Mouse (Mus musculus) T-helper 2 cell (primary cell): ENCODE measurements around the gene Tex26.

Source experiments
- in situ Hi-C: fragments of 300-600 bp; cut with MboI, MseI; formaldehyde crosslinking; loops from one replicate; pipeline ENCODE4 v1.15.1; 2025; ENCODE audit warnings: high pct_unique_total_duplicates

Gene Tex26

DNA sequence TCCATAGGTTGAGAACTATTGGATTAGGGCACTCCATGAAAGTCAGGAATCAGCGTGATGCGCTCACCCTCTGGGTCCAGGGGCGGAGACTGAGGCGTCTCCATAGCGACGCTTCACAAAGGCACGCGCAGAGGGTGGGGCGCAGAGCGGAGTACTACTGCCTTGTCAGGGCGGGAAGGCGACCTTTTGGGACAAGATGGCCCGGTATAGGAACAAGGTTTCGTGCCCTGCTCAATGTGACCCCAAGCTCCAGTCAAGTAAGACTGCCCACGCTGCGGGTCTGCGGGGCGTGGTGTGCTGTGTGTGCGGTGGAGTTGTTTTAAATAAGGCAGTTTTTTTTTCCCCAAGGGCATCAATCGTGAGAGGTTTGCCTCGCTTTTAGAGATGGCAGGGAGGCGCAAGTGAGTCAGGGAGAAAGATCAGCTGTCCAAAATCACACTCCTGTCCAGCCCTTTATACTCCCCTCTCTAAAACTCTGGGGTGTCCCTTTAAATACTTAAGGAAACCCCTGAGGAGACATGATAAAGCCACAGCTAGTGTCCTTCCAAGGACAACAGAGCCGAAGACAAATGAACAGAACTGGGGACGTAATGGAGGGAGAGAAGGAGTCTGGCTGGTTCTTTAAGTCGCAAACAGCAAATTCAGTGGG, at the start of gene Tex26:
Gene Tex26 (plus strand): TSS at position 130 of the 649 bp plus-strand sequence.
- in situ Hi-C loops: no loop called here

DNA sequence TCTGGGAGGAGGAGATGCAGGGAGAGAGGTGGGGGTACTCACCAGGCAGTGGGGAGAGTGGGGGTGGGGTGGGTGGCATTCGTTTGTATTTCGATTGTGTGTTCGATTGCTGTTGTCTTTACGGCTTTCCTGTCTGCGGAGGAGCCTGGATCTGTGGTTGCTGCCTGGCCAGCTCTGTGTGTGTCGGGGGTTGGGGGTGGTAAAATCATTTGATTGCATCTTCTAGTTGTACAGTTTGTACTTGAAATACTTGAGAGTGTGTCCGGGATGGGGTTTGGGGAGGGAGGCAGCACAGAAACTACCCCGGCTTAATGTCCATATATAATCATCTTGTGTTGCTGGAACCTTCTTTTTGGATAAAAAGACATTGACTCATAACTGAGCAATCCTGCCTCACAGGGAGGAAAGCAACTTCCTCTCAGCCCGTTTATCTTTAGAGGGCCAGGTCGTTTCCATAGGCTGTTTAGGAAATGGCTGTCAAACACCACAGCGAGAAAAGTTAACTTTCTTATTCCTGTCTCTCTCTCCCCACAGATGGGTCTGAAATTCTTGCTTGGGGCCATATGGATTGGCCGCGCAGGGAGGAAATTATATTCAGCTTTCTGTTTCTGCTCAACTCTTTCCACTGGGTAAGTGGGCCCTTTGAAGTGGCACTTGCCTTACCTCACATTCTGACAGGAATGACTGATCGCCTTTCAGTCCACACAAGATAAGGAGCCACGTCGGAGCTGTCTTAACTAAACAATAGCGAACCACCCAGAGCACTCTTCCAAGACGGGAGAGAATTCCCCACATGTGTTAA, 47.7 kb upstream of the Tex26 start:
- in situ Hi-C loops: no loop called here

DNA sequence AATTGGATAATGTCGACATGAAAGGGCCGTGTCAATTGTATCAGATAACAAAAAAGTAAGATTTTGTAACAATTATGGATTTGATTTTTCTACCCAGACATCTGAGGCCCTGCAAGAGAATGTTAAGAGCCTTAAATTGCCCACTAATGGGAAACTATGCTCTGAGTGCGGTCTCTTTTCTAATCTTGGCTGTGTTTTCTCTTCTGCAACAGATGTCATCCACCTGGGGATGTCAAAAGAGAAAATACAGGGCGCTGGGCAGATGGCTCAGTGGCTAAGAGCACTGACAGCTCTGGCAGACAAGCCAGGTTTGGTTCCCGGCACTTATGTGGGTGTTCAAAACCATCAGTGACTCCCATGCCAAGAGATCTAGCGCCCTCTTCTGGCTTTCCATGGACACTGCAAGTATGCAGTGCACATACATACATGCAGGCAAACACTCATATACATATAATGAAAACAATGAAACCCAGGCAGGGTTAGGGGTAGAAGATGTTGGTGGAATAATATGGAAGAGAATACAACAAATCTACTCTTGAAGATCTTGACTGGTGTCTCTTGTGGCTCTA, 47.0 kb upstream of the Tex26 start:
- in situ Hi-C loops: no loop called here

DNA sequence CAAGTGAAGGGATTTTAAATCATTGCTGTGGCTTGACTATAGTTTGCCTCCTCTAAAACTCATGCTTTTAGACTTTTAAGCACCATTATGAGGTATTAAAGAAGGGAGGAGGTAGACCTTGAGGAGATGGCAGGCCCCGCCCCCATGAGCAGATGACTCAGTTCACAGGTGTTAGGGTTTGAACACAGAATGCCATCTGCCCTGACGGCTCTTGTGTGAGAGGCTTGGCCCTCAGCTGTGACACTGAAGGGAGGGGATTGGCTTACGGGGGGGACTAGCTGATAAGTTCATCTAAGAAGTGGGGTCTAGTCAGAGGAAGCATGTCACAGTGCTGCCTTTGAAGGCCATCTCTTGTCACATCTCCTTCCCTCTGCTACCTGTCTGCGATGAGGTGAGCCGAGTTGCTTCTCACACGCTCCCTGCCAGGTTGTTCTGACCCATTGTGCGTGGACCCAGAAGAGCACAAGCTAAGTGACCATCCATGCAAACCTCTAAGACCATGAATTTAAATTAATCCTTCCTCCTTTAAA, 37.9 kb upstream of the Tex26 start:
- in situ Hi-C loops: no loop called here

DNA sequence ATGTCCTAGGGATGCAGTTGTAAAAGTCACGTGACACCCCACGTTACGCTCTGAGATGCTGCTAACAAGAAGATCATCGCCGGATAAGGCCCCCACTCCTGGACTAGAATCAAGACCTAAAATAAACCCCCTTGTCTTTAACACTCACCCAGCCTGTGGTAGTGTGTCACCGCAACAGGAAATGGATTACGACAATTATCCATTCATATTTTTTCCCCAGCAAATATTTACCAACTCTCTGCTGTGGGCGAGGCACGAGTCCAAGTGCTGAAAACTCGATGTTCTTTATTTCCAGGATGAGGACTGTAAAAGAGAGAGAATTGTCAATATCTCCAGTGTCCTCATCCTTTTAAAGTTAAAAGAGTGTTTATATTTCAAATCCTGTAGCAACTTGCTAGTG, 37.4 kb upstream of the Tex26 start:
- in situ Hi-C loops: no loop called here

DNA sequence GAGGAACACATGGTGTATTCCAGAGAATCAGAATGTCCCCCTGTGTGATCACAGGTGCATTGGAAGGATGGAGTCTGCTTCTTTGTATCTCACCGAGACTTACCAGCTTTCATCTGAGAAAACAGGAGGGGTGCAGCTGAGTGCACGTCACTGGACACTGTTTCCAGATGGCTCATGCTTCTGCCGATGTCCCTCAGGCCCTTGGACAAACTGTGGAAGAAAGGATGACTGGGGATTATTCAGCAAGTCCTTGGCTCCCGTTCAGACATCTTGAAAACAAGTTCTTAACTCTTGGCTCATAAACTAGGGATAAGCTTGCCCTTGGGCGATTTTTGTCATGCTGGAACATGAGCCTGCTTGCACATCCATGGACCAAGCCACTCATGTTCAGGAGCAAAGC, 36.1 kb upstream of the Tex26 start:
- in situ Hi-C loops: no loop called here

DNA sequence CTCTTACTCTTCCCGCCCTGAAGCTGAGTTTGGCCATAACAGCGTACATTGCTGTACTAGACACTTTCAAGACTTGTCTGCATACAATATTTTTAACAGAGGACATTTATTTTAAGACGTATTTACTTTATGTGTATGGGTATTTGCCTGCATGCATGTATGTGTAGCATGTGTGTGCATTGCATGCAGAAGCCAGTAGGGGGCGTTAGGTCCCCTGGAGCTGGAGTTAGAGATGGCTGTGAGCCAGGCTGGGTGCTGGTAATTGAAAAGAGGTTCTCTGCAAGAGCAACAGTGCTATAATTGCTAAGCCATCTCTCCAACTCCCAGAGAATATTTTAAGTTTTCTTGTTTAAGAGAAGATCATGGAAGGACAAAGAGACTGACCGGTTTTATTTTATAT, 34.8 kb upstream of the Tex26 start:
- in situ Hi-C loops: no loop called here

DNA sequence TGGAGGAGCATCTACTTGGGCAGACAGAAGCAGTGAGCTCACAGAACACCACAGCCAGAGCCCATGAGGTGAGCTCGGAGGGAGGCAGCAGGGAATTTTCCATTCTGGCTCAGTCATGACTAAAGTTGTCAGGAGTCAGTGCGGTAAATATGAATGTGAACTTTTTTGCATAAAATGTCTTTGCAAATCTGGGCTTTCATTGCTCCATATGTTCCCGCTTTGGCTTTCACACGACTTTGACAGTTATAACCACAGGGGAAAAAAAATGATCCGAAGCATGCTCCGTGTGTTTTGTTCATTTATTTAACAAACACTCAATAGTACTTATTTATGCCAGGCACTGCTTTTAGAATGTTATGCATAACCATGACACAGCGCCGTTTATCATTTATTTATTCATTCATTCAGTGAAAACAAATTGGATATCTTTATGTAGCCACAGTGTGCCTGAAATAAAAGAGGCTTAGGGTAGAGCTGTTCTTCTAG, 32.6 kb upstream of the Tex26 start:
- in situ Hi-C loops: no loop called here

DNA sequence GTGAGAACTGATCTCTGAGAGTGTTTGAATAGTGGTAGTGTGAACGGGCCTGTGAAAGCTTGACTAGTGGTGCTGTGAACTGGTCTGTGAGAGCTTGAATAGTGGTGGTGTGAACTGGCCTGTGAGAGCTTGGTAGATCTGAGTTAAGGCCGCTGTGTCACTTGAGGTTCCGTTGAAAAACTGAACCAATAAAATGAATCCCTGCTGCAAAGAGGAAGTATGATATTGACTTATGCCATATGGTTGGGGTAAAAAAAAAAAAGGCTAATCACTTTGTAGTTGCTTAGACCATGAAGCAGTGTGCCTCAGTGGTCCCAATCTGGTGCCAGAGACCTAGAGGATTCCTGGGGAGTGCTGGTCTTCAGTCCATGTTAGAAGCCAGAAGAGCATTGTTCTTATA, 30.0 kb upstream of the Tex26 start:
- in situ Hi-C loops: no loop called here

DNA sequence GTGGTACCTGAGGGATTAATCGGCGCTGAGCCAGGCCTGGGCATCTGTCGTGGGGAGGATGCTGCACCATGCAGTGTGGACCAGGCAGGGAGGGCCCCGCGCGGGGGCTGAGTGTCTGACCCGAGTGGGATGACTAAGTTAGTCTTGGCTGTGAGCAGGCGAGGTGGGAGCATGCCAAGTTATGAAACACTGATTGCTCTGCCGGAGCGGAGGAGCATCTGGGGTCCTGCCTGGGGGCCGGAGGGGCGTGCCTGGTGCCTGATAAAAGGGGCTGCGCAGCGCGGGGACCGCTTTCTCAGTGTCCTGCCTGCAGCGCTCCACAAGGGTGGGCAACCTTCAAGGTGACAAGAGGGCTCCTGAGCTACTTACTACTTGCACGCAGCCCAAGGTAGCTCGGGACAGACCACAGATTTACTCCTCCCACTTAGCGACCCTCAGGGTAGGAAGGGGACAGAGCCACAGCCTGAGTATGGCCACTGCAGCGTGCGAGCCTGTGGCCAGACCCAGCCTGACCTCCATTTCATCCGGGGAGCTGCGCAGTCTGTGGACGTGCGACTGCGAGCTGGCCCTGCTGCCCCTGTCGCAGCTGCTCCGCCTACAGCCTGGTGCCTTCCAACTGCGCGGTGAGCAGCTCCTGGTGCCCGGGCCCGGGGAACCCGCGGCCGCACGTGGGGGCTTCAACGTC, 27.8 kb upstream of the Tex26 start, which contains the start of gene Medag:
Gene Medag (plus strand): TSS at position 241 of the 685 bp plus-strand sequence.
- in situ Hi-C loops: no loop called here

DNA sequence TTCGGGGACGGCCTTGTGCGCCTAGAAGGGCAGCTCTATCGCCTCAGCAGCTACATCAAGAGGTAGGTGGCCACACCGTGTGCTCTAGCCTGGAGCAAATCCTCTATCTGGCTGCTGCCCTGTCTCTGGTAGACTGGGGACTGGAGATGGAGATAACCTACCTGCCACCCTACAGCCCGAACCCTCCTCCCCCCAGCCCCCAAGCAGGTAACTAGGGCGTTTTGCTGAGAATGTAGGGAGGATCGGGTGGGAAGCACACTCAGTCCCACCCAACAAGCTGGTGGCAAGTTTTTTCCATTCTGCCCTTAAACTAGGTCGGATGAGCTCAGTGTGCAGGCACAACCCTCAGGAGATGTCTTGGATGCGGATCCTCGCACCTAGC, 27.3 kb upstream of the Tex26 start:
- in situ Hi-C loops: no loop called here

DNA sequence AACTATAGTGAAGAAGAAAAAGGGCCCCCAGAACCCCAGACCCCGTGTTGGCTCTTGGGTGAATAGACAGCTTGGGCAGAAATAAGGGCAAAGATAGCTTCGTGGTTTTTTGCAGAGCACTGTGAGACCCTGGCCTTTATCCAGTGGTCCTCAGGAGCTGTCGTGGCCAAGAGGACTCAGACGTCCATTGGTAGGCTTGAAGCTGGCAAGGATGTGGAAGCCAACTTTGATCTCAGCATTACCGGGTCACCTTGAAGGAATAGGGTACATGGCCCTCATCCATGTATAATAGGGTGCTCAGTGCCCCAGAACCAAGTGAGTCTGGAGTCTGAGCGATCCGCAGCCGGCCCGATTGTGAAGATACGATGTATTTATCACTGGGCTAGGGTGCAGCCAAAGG, 26.8 kb upstream of the Tex26 start:
- in situ Hi-C loops: no loop called here

DNA sequence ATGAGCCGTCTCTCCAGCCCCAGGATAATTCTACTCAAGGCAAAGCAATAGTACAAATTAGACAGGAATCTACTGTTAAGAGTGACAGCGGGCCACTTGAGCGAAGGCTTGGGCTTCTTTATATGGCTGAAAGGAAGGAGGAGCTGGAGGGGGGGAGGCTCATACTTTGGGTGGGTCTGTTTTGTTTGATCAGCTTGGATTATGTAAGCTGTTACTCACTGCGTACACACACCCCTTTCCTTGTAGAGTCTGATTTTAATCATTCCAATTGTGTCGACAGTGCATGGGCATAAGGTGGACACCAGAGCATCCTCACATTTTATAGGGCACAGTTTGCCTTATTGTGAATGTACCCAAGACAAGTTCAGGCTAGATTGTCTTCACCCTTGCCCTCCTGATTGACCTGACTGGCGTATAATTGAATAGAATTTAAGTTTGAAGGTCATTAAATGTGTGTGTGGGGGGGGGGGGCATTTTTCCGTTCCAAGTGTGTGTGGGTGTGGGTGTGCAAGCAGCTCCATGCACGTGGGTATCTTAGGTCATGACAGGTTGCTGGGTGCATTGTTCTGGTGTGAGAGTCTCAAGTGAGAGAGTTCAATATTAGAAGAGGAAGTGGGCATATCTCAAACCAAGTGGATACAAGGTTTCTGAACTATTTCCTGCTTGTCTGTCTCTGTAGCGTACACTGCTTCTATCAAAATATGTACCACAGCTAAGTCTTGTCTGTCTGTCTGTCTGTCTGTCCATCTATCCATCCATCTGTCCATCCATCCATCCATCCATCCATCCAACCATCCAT, 24.9 kb upstream of the Tex26 start:
- in situ Hi-C loops: no loop called here

DNA sequence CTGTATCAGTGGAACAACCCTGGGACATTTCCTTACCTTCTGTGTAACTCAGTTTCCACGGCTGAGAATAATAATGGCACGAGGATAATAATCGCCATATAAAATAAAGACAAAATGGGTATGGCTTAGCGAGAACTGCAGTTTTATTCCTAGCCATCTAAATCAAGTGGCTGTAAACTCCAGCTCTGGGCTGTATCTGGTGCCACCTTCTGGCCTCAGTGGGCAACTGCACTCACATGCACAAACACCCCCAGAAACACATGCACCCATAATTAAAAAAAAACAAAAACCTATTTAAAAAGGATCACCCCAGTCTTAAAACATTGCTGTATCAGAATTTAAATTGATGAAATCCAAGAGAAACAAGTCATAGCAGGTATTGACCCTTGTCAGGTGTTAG, 22.1 kb upstream of the Tex26 start:
- in situ Hi-C loops: no loop called here

DNA sequence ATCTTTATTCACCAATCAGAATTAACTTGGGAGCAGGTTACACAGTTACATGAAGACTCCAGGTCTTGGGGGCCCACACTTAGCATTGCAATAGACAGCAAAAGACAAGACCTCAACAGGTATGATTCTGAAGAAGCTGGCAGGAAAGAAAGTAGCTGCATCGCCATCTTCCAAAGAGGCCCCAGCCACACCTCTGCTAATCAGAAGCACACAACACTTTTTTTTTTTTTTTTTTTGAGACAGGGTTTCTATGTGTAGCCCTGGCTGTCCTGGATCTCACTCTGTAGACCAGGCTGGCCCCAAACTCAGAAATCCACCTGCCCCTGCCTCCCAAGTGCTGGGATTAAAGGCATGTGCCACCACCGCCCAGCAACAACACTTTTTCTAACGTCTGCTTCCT, 12.9 kb upstream of the Tex26 start:
- in situ Hi-C loops: no loop called here

DNA sequence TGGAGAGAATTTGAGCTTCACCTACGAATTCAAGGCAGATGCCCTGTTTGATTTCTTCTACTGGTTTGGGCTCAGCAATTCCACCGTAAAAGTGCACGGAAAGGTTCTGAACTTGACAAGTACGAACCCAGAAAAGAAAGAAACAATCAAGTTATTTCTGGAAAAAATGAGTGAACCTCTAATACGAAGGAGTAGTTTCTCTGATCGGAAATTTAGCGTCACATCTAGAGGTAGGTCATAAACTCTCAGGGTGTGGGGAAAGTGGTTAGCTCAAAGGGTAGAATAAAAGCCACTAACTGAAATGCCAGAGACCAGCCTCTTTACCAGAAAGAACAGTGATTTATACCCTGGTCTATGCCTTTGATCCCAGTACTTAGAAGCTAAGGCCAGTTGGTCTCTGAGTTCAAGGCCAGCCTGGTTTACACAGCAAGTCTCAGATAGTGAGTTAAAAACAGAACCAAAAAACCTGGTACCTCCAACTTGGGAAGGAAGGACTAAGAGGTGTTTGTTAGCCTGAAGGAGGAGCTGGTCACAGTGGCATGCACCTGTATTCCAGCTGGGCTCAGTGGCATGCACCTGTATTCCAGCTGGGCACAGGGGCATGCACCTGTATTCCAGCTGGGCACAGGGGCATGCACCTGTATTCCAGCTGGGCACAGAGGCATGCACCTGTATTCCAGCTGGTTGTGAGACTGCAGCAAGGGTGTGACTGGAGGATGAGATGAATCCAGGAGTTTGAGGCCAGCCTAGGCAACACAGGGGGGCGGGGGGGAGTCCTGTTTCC, 12.0 kb upstream of the Tex26 start:
- in situ Hi-C loops: no loop called here

DNA sequence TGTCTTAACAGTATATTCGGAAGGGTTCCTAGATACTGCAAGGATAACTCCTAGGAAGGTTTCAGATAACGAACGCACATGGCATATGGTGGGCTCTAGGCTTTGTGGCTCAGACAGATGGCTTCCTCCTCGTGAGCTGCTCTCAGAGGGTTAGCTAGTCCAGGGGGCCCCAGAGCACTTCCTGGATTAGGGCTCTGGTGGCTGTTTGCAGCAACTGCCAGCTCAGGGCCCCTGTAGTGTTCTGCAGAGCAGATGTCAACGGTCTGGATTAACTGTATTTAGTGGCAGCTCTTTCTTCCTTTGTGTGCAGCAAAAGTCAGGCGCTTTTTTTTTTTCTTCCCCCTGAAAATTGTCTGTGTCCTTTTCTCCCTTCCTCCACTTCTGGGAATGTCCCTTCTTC, 11.1 kb upstream of the Tex26 start:
- in situ Hi-C loops: no loop called here

DNA sequence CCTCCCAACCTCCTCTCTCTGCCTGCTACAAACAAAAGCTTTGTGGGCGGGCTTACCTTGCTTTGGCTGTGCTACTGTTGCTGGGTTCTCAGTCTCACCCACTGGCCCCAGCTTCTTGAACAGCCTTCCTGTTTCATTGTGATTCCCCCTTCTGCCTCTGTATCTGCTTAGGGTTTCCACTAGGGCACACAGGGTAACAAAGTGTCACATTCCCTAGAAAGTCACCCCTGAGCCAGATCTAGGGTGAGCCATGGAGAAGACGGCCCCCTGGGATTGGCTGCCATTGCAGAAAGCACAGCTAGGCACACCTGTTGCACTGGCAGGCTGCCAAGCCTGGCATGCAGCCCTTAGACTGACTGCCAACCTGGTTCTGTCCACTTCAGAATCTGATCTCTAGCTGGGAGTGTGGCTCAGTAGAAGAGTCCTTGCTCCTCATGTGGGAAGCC, 10.6 kb upstream of the Tex26 start:
- in situ Hi-C loops: no loop called here

DNA sequence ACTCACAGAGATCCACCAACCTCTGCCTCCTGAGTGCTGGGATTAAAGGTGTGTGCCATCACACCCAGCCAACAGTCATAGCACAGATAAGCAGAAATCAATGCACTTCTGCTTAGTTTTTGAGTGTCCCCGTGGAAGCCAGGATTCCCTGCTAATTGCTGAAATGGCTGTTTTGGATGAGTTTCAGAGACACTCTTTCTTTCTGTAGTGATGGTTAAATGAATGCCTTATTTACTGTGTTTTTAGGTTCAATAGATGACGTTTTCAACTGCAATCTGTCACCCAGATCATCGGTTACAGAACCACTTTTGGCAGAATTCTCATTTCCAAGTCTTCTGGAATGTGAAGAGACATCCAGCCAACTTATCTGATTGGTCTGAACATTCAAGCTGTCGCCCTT, 9.9 kb upstream of the Tex26 start:
- in situ Hi-C loops: no loop called here

DNA sequence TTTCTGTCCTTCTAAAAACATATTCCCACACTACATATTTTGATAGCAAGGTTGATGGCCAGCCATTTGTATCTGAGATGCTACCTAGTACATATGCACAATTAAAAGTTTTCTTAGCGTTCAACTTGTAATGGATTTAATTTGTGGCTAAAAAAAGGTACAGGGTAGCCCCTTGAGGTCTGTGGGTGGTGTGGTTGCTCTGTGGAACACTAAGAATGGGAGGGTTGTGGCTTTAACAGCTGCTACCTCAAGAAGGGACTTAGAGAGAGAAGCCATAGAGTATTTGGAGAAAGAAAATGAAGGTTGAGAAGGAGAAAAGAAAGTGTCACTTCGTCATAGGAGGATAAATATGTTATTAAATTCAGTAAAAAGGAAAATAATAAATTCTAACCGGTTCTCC, 8.5 kb upstream of the Tex26 start:
- in situ Hi-C loops: no loop called here
